Mouse (Mus musculus) left cerebral cortex, adult 8-10 months (tissue): ENCODE data around the gene Olfr1090. TPM values are rescaled to one million over a fixed set of nuclear protein-coding genes. Genes with fewer than 3 reads are reported as not detected.

ENCODE experiments used
- DNase-seq, 2 experiments: peaks; one replicate each; pipeline ENCODE4 v3.0.0; 2022; ENCODE audit warnings: low spot score in 2 of 2
- total RNA-seq, 4 experiments: library from RNA; stranded (reverse); gene quantifications; 2 replicates each; pipeline ENCODE4 v1.2.4; 2022

The Olfr1090 gene
- total RNA-seq = not detected

DNA sequence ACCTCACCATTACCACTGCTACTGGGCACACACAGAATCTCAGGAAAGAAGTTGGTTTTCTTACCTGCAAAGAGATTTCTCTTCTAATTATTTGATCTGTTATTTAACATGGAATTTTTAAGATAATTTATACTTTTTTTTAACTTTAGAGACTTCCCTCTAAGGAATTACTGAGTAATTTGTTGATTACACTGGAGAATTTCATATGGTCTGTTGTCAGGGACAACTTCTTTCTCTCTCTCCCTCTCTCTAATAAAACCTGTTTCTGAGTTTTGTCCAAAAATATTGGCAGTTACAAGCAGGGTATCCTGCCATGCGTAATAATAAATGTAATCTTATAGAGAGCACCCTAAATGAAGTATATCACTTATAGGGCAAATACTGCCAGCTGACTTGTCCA lies at the start of gene Olfr1090:
Gene Olfr1090 (minus strand): TSS at position 101 of the 400 bp plus-strand sequence.
- no peak for DNase-seq

DNA sequence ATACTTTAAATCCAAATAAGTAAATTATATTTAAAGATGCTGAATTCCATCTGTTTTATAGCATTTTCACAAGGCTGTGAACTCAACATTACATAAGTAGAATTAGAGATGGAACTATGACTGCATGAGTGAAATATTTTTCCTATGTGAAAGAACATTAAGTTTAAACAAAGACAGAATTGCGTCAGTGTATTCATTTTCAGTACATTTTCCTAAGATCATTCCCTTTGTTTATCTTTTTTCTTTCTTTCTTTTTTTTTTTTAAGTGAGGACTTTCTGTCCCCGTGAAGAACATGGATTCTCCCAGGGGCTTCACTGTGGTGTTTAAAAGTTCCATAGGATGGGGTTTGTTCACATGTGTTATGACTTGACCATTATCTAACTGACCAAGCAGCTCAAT lies 23.4 kb upstream of the Olfr1090 start, which contains the start of gene Olfr1093:
Gene Olfr1093 (plus strand): TSS at position 301 of the 400 bp plus-strand sequence.
- no peak for DNase-seq

DNA sequence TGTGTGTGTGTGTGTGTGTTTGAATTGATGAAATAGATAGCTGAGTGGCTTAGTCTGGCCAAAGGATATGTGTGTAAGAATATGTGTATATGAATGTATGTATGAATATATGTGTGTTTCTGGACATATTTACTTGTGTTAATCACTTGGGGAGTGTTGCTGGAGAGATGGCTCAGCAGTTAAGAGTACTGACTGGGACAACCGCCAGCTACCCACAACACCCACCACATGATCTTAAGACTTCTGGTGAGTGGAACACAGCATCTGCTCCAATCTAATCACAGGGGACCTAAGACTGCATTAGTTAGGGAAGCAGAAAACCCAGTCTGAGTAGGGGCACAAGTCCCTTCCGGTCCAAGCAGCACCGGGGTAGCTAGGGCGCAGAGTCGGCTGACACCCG lies 2.3 kb upstream of the Olfr1090 start:
- peak in 1 of 2 experiments; percentile 5 for DNase-seq

DNA sequence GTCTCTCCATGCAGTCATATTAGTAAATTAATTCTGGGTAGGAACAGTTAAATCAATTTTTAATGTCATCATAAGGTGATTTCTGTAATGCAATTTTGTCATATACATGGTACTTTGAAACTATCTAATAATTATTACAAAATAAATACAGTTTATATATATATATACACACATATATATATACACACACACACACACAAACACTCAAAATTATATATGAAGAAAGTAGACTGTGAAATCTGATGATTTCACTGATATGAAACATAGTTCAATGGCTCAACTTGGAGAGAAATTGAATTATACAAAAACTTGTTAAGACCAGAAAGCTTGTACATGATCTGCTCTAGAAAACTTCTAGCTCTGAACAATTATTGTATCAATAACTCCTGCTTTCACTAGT lies 25.2 kb downstream of the Olfr1090 start, which contains the start of gene Olfr1089:
Gene Olfr1089 (minus strand): TSS at position 101 of the 400 bp plus-strand sequence.
- DNase-seq = no peak

Other genes starting within 250 kb of the Olfr1090 start
- not detected for gene Olfr1079, start 216.5 kb downstream of the Olfr1090 start, total RNA-seq
- gene Olfr1080, start 200.8 kb downstream of the Olfr1090 start, total RNA-seq = not detected
- gene Olfr1082, start 160.0 kb downstream of the Olfr1090 start, total RNA-seq = not detected
- gene Olfr1084, start 119.3 kb downstream of the Olfr1090 start, total RNA-seq = not detected
- gene Olfr1085, start 97.0 kb downstream of the Olfr1090 start, total RNA-seq = not detected
- gene Olfr1086, start 78.9 kb downstream of the Olfr1090 start, total RNA-seq = not detected
- not detected for gene Olfr1087, start 60.6 kb downstream of the Olfr1090 start, total RNA-seq
- not detected for gene Olfr1089, start 25.3 kb downstream of the Olfr1090 start, total RNA-seq
- not detected for gene Olfr1093, start 23.5 kb upstream of the Olfr1090 start, total RNA-seq
- gene Olfr141, start 51.0 kb upstream of the Olfr1090 start, total RNA-seq = not detected
- not detected for gene Olfr1094, start 65.7 kb upstream of the Olfr1090 start, total RNA-seq
- gene Olfr1095, start 92.7 kb upstream of the Olfr1090 start, total RNA-seq = not detected
- gene Gm13723, start 115.8 kb upstream of the Olfr1090 start, total RNA-seq = not detected
- not detected for gene Olfr1097, start 133.2 kb upstream of the Olfr1090 start, total RNA-seq
- gene Olfr1098, start 165.6 kb upstream of the Olfr1090 start, total RNA-seq = not detected
- not detected for gene Olfr1099, start 201.7 kb upstream of the Olfr1090 start, total RNA-seq
- gene Olfr1100, start 221.0 kb upstream of the Olfr1090 start, total RNA-seq = not detected
- not detected for gene Olfr1101, start 232.2 kb upstream of the Olfr1090 start, total RNA-seq
- not detected for gene Olfr1102, start 239.4 kb upstream of the Olfr1090 start, total RNA-seq